Mouse (Mus musculus) heart, embryonic 16.5 days (tissue): ENCODE data around the gene Gm20388. TPM values are rescaled to one million over a fixed set of nuclear protein-coding genes. Genes with fewer than 3 reads are reported as not detected.
"Not testable (repeated sequence)": the region's sequence is repeated elsewhere in the genome, so short reads cannot be mapped to it uniquely, and the experiment has no call there.

Experiments
- ATAC-seq: fragments of 200-750 bp; cut with Nextera tagmentation; replicated peaks from 2 replicates; pipeline ENCODE4 v1.8.0; 2017; ENCODE audit warnings: moderate number of reproducible peaks; ENCODE audit not compliant: insufficient read depth, low FRiP score; ENCODE audit errors: extremely low read depth
- H3K27ac ChIP-seq: fragments of 300-500 bp; sonication (generic); 2 replicates; pipeline ENCODE4 v1.5.1; 2014; ENCODE audit warnings: mild to moderate bottlenecking, low read length, control low read depth, moderate library complexity
- H3K27me3 ChIP-seq: fragments of 300-500 bp; sonication (generic); 2 replicates; pipeline ENCODE4 v1.6.1; 2014; ENCODE audit warnings: low read length, mixed read lengths; ENCODE audit not compliant: control insufficient read depth, insufficient read depth
- H3K36me3 ChIP-seq: fragments of 300-500 bp; sonication (generic); 2 replicates; pipeline ENCODE4 v1.6.1; 2014; ENCODE audit not compliant: control insufficient read depth, insufficient read depth
- H3K4me1 ChIP-seq: fragments of 300-500 bp; sonication (generic); 2 replicates; pipeline ENCODE4 v1.6.1; 2014; ENCODE audit warnings: low read length, mixed read lengths; ENCODE audit not compliant: control insufficient read depth, insufficient read depth
- H3K4me2 ChIP-seq: fragments of 300-500 bp; sonication (generic); 2 replicates; pipeline ENCODE4 v1.6.1; 2014; ENCODE audit warnings: low read depth, mild to moderate bottlenecking, control low read depth, low read length
- H3K4me3 ChIP-seq: fragments of 300-500 bp; sonication (generic); 2 replicates; pipeline ENCODE4 v1.5.1; 2014; ENCODE audit warnings: mild to moderate bottlenecking, control low read depth, low read length
- H3K9ac ChIP-seq: fragments of 300-500 bp; sonication (generic); 2 replicates; pipeline ENCODE4 v1.6.1; 2014; ENCODE audit warnings: low read length, control low read depth
- H3K9me3 ChIP-seq: fragments of 300-500 bp; sonication (generic); replicated peaks from 2 replicates; pipeline ENCODE4 v1.6.1; 2016; ENCODE audit warnings: low read length; ENCODE audit not compliant: control insufficient read depth
- WGBS: fragments of 180-500 bp; shearing (Covaris S2); extraction: QIAGEN DNeasy Blood & Tissue Kit; methylation state at CpG from one replicate; pipeline ENCODE4 v1.1.7; 2014; 5-methylcytosine and 5-hydroxymethylcytosine counted together
- polyA plus RNA-seq: library from polyadenylated mRNA; unstranded; fragments of >200 nt; fragmentation: Nextera tagmentation; extraction: Ambion mirVana; gene quantifications from 2 replicates; pipeline ENCODE4 v1.2.1, GENCODE M21; 2015

The Gm20388 gene
- polyA plus RNA-seq, 1 experiment from 2014 or later = 4.5 TPM

DNA sequence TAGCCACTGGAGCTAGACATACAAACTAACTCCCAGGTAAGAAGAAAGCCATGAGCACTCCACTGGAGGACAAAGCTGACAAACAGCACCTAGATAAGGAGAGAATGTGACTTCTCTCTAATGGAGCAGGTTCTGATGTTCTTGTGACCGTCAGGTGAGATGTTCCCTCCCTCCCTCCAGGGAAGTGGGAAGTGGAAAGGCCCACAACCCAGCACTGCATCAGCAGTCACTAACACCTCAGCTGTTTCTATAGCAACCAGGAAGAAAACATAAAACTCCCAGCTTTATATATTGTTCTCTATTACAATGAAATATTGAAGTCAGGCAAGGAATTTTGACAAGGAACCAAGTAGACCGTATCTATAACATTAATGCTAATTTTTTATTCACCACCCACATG is 3109.4 kb downstream of the Gm20388 start:
- Histone ChIP-seq H3K27me3 (no peaks in the 10 kb centered on the region), H3K9me3 (no peaks in the 10 kb centered on the region), H3K27ac (no peak overlapping the region), H3K4me2 (no peak overlapping the region), H3K4me1 (peaks cover 39% of the 10 kb centered on the region), H3K9ac (no peak overlapping the region), H3K4me3 (no peak overlapping the region), H3K36me3 (0 out of 2 replicates have a peak, but pooled peaks cover 4% of the 10 kb centered on the region)
- WGBS = 65% methylated on average over 2 of the region's 2 CpGs
- ATAC-seq = no peak

GRCm38 (mm10) chr8:123020859-123021258 is 3110.2 kb downstream of the Gm20388 start:
- Histone ChIP-seq H3K27ac (peak overlapping the region; percentile 38; the same call in 1 of the 2 replicates), H3K4me2 (no peak overlapping the region), H3K27me3 (no peaks in the 10 kb centered on the region), H3K9me3 (no peaks in the 10 kb centered on the region), H3K9ac (no peak overlapping the region), H3K4me3 (no peak overlapping the region), H3K4me1 (peaks cover 41% of the 10 kb centered on the region), H3K36me3 (0 out of 2 replicates have a peak, but pooled peaks cover 4% of the 10 kb centered on the region)
- WGBS = 63% methylated on average over 2 of the region's 2 CpGs
- ATAC-seq = no peak

GRCm38 (mm10) chr8:123021259-123021658 is 3110.6 kb downstream of the Gm20388 start:
- H3K27ac ChIP-seq = peak overlapping the region; percentile 38; the same call in 1 of the 2 replicates
- peaks cover 41% of the 10 kb centered on the region for H3K4me1 ChIP-seq
- WGBS = 78% methylated on average over 1 of the region's 1 CpGs

DNA sequence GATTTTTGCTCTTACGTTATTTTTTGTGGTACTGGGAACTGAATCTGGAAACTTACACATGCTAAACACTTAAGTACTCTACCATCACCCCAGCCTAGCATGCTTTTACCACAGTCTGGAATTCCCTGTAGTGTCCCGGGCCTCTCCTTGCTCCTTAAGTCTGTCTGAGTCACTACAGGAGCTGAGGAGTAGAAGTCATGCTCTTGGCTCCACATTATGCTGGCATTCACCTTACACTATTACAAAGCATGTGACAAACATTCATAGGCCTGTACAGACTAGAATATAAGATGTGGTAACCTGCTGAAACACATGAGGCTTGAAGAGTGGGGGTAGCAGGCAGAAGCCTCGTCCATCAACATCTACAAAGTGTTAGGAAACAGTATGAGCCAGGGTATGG is 3112.1 kb downstream of the Gm20388 start:
- H3K4me2 ChIP-seq = no peak overlapping the region
- no peaks in the 10 kb centered on the region for H3K36me3 ChIP-seq
- H3K4me3 ChIP-seq = no peak overlapping the region
- no peak for ATAC-seq
- peaks cover 37% of the 10 kb centered on the region for H3K4me1 ChIP-seq
- H3K9me3 ChIP-seq = no peaks in the 10 kb centered on the region
- no peak overlapping the region for H3K9ac ChIP-seq
- H3K27ac ChIP-seq = peak overlapping the region; percentile 39
- H3K27me3 ChIP-seq = no peaks in the 10 kb centered on the region
- 62% methylated on average over 3 of the region's 3 CpGs for WGBS

More at GRCm38 (mm10) chr8:123021259-123021658, 3110.6 kb downstream of the Gm20388 start:
- Histone ChIP-seq H3K9ac (no peak overlapping the region), H3K36me3 (0 out of 2 replicates have a peak, but pooled peaks cover 4% of the 10 kb centered on the region), H3K27me3 (no peaks in the 10 kb centered on the region), H3K9me3 (no peaks in the 10 kb centered on the region), H3K4me3 (no peak overlapping the region), H3K4me2 (no peak overlapping the region)
- ATAC-seq = no peak

GRCm38 (mm10) chr8:123024226-123024625 is 3113.6 kb downstream of the Gm20388 start:
- H3K27me3 ChIP-seq = no peaks in the 10 kb centered on the region
- H3K4me3 ChIP-seq = no peak overlapping the region
- H3K36me3 ChIP-seq = no peaks in the 10 kb centered on the region
- H3K9ac ChIP-seq = no peak overlapping the region
- no peak overlapping the region for H3K27ac ChIP-seq
- ATAC-seq = no peak
- 100% methylated on average over 2 of the region's 2 CpGs for WGBS
- H3K4me2 ChIP-seq = no peak overlapping the region
- peaks cover 32% of the 10 kb centered on the region for H3K4me1 ChIP-seq
- no peaks in the 10 kb centered on the region for H3K9me3 ChIP-seq

- H3K36me3 ChIP-seq = no peaks in the 10 kb centered on the region
- WGBS = 79% methylated on average over 3 of the region's 3 CpGs
- no peaks in the 10 kb centered on the region for H3K9me3 ChIP-seq
- no peak for ATAC-seq
- H3K27ac ChIP-seq = no peak overlapping the region
- no peak overlapping the region for H3K9ac ChIP-seq
- H3K4me3 ChIP-seq = no peak overlapping the region
- H3K27me3 ChIP-seq = no peaks in the 10 kb centered on the region
- peaks cover 21% of the 10 kb centered on the region for H3K4me1 ChIP-seq
- no peak overlapping the region for H3K4me2 ChIP-seq
These were observed 3115.3 kb downstream of the Gm20388 start for GRCm38 (mm10) chr8:123025951-123026351.

- no peaks in the 10 kb centered on the region for H3K9me3 ChIP-seq
- ATAC-seq = no peak
- H3K27me3 ChIP-seq = no peaks in the 10 kb centered on the region
- no peak overlapping the region for H3K27ac ChIP-seq
- no peak overlapping the region for H3K4me3 ChIP-seq
- WGBS = 87% methylated on average over 8 of the region's 8 CpGs
- H3K4me1 ChIP-seq = peaks cover 14% of the 10 kb centered on the region
- no peak overlapping the region for H3K4me2 ChIP-seq
- no peaks in the 10 kb centered on the region for H3K36me3 ChIP-seq
- no peak overlapping the region for H3K9ac ChIP-seq
These were observed 3117.1 kb downstream of the Gm20388 start for GRCm38 (mm10) chr8:123027786-123028185.

DNA sequence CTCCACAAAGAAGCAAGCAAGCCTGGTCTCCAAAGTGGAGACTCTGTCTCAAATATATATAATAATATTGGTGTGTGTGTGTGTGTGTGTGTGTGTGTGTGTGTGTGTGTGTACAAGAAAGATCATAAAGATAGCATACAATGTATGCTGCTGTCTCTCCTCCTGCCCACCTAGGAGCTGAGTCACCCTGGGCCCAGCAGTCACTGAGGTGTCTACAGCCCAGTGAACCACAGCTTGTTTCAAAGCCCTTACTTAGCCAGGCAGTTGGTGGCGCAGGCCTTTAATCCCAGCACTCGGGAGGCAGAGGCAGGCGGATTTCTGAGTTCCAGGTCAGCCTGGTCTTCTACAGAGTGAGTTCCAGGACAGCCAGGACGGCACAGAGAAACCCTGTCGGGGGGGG is 3119.4 kb downstream of the Gm20388 start:
- 74% methylated on average over 4 of the region's 5 CpGs for WGBS
- not testable (repeated sequence) for H3K27me3 ChIP-seq, ATAC-seq, H3K4me3 ChIP-seq, H3K36me3 ChIP-seq, H3K9ac ChIP-seq, H3K9me3 ChIP-seq, H3K27ac ChIP-seq, H3K4me2 ChIP-seq
- H3K4me1 ChIP-seq = peaks cover 23% of the 10 kb centered on the region

GRCm38 (mm10) chr8:123031321-123031978 is 3120.8 kb downstream of the Gm20388 start:
- ATAC-seq = no peak
- H3K9ac ChIP-seq = no peak overlapping the region
- no peaks in the 10 kb centered on the region for H3K27me3 ChIP-seq
- 79% methylated on average over 7 of the region's 7 CpGs for WGBS
- no peak overlapping the region for H3K4me3 ChIP-seq
- no peak overlapping the region for H3K27ac ChIP-seq
- no peaks in the 10 kb centered on the region for H3K9me3 ChIP-seq
- H3K4me2 ChIP-seq = no peak overlapping the region
- peaks cover 28% of the 10 kb centered on the region for H3K4me1 ChIP-seq
- no peaks in the 10 kb centered on the region for H3K36me3 ChIP-seq
